9 mouse cellular contexts compared by ENCODE assay signal in genomic region chr4:139872595-139872994, GRCm38 (mm10). TPM values are rescaled to one million over a fixed set of nuclear protein-coding genes. Genes with fewer than 3 reads are reported as not detected.
DNase-seq lines count a peak whose midpoint lies in the region; ATAC-seq and TF ChIP-seq lines count a peak whose summit lies in the region.
"Had no signal": no experiment of that assay in that cellular context is flagged by ENCODE, and none has a peak within 500 bp of the region (broad histone marks: within the 10 kb centered on the region; RNA-seq: fewer than 3 reads in every experiment).

No protein-coding gene starts in this region.

- no peak overlapping the region for H3K4me2 ChIP-seq in forebrain, embryonic 15.5 days (replicated peaks)
- H3K4me2 ChIP-seq in midbrain, embryonic 13.5 days (replicated peaks): no peak overlapping the region
- H3K4me2 ChIP-seq: liver, embryonic 15.5 days had no signal

- intact Hi-C loops in gastrocnemius, adult 2 months (cut with DNase I): no loop called here
- intact Hi-C loops in gastrocnemius, postnatal 36 days (cut with DNase I): loop anchor here (5.0 to 10.0 kb wide), 2 partner anchors 215 to 282 kb away; no protein-coding TSS in a partner anchor

- H3K4me1 ChIP-seq in forebrain, embryonic 15.5 days: no peaks in the 10 kb centered on the region
- H3K4me1 ChIP-seq in midbrain, embryonic 13.5 days (replicated peaks): no peaks in the 10 kb centered on the region; the same call in 1 of the 2 replicates
- H3K4me1 ChIP-seq: liver, embryonic 15.5 days had no signal

- no peak overlapping the region for H3K4me3 ChIP-seq in gastrocnemius, adult 2 months
- H3K4me3 ChIP-seq in forebrain, embryonic 15.5 days: no peak overlapping the region
- no peak overlapping the region for H3K4me3 ChIP-seq in midbrain, embryonic 13.5 days (replicated peaks)
- H3K4me3 ChIP-seq: liver, embryonic 15.5 days had no signal

- DNase-seq in gastrocnemius, adult 2 months: peak; percentile 54
- no peak for DNase-seq in gastrocnemius, postnatal 36 days
- DNase-seq in A20 (ENCODE audit: low read depth, low spot score): peak; percentile 59
- DNase-seq in c-Kit-positive CD71-positive TER-119-negative erythroid progenitor cells, embryonic 14.5 days (ENCODE audit: low read depth): peak; percentile 6
- peak; percentile 2 for DNase-seq in large intestine, adult 2 months (ENCODE audit: low read depth, low spot score)
- peak; percentile 18 for DNase-seq in thymus, postnatal 25 days

- no peak overlapping the region for H3K27ac ChIP-seq in gastrocnemius, adult 2 months
- H3K27ac ChIP-seq in forebrain, embryonic 15.5 days (replicated peaks): no peak overlapping the region
- H3K27ac ChIP-seq in midbrain, embryonic 13.5 days: no peak overlapping the region
- H3K27ac ChIP-seq: liver, embryonic 15.5 days had no signal

- no peaks in the 10 kb centered on the region; the same call in 1 of the 2 replicates for H3K27me3 ChIP-seq in forebrain, embryonic 15.5 days
- H3K27me3 ChIP-seq in midbrain, embryonic 13.5 days: peaks cover 7% of the 10 kb centered on the region; the same call in 1 of the 2 replicates
- H3K27me3 ChIP-seq: liver, embryonic 15.5 days had no signal

- no peaks in the 10 kb centered on the region for H3K36me3 ChIP-seq in forebrain, embryonic 15.5 days
- H3K36me3 ChIP-seq in midbrain, embryonic 13.5 days: no peaks in the 10 kb centered on the region
- H3K36me3 ChIP-seq: liver, embryonic 15.5 days had no signal

- no peak overlapping the region for H3K9ac ChIP-seq in forebrain, embryonic 15.5 days (replicated peaks)
- H3K9ac ChIP-seq in midbrain, embryonic 13.5 days (replicated peaks): no peak overlapping the region
- H3K9ac ChIP-seq: liver, embryonic 15.5 days had no signal

- TF ChIP-seq CTCF in gastrocnemius, adult 2 months (IDR thresholded peaks at IDR 0.05): peak; percentile 78

- WGBS in forebrain, embryonic 15.5 days: 6% methylated on average over 3 of the region's 3 CpGs
- 4% methylated on average over 3 of the region's 3 CpGs for WGBS in large intestine, adult 2 months
- 4% methylated on average over 3 of the region's 3 CpGs for WGBS in midbrain, embryonic 13.5 days

- peak; percentile 65; the same call in 1 of the 2 replicates for ATAC-seq in forebrain, embryonic 15.5 days (replicated peaks)
- peak; percentile 77 for ATAC-seq in midbrain, embryonic 13.5 days

- no peaks in the 10 kb centered on the region for H3K9me3 ChIP-seq in forebrain, embryonic 15.5 days
- no peaks in the 10 kb centered on the region for H3K9me3 ChIP-seq in midbrain, embryonic 13.5 days
- H3K9me3 ChIP-seq: liver, embryonic 15.5 days had no signal

RNA-seq across cellular contexts. Expression of gene Pax7, which starts 39.3 kb away (rescaled TPM):
- total RNA-seq in gastrocnemius, adult 2 months (2021): 1 to 10 TPM; 1.8 to 1.9 TPM
- total RNA-seq in gastrocnemius, postnatal 36 days (2021): 1 to 10 TPM; 1.7 to 3.1 TPM
- polyA plus RNA-seq in forebrain, embryonic 15.5 days (2015; fragmentation: Nextera tagmentation; extraction: Ambion mirVana): 0.08 TPM in 1 of 2 replicates, not detected in the other
- polyA plus RNA-seq in large intestine, adult 2 months (2012; rRNA removed): not detected in 2 replicates
- polyA plus RNA-seq in midbrain, embryonic 13.5 days (2015; fragmentation: Nextera tagmentation; extraction: Ambion mirVana): 4.9 and 6.5 TPM in 2 replicates

Comparison
In these comparisons a context has a peak if more than half of its experiments do, and no peak if none do; other contexts are left out.
1. DNase-seq: peak in gastrocnemius, adult 2 months (single experiment), A20 (single experiment), c-Kit-positive CD71-positive TER-119-negative erythroid progenitor cells, embryonic 14.5 days (single experiment), large intestine, adult 2 months (single experiment) and thymus, postnatal 25 days (single experiment); none in gastrocnemius, postnatal 36 days (0 of 2).